Mouse (Mus musculus): ENCODE measurements around the gene Ankra2. TPM values are rescaled to one million over a fixed set of nuclear protein-coding genes. Genes with fewer than 3 reads are reported as not detected.
A peak's percentile ranks its signal among the peaks of the same experiment; 100 is the strongest.

Gene Ankra2
- total and polyA plus RNA-seq, 2 experiments from 2014 or later, result 18.5 to 40.9 TPM

DNA sequence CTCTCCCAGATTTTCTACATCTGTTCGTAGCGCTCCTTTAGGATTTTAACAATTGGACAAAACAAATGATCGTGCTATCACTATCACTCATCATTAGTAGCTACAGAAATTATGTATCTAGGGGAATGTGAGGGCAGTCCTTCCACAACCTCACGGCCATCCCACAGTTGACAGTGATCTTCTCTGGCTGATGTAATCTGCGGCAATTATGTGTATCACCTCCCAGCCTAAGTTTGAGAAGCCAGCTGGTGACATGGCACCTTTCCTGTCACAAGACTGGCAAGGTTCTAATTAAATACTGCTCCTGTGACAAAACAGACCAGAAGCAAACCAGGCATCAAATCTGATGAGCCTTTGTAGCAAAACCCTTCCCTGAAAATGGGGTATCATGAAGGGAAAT is 45.1 kb downstream of the Ankra2 start:
- Histone ChIP-seq H3K9me3 (replicated peaks; ENCODE audit: control insufficient read depth, low read length) (no peaks in the 10 kb centered on the region), H3K4me1 (ENCODE audit: control insufficient read depth, insufficient read depth) (no peaks in the 10 kb centered on the region), H3K4me2 (ENCODE audit: low read depth, low read length) (no peak overlapping the region), H3K36me3 (replicated peaks; ENCODE audit: control insufficient read depth, insufficient read depth, low read length) (peaks cover 44% of the 10 kb centered on the region), H3K4me3 (ENCODE audit: low read depth, low read length) (no peak overlapping the region), H3K9ac (replicated peaks; ENCODE audit: low read depth, low read length) (no peak overlapping the region), H3K27ac (ENCODE audit: low read depth) (no peak overlapping the region), H3K27me3 (ENCODE audit: control insufficient read depth, insufficient read depth, low read length) (no peaks in the 10 kb centered on the region)
- DNase-seq (ENCODE audit: low spot score) (no peak), ATAC-seq (ENCODE audit: insufficient read depth, low read depth) (no peak)
- WGBS, result 79% methylated on average over 5 of the region's 5 CpGs
- TF ChIP-seq EP300 (IDR thresholded peaks at IDR 0.05; ENCODE audit: low read depth), result no peak
- TF ChIP-seq CTCF (IDR thresholded peaks at IDR 0.05; ENCODE audit: low read depth), result no peak

DNA sequence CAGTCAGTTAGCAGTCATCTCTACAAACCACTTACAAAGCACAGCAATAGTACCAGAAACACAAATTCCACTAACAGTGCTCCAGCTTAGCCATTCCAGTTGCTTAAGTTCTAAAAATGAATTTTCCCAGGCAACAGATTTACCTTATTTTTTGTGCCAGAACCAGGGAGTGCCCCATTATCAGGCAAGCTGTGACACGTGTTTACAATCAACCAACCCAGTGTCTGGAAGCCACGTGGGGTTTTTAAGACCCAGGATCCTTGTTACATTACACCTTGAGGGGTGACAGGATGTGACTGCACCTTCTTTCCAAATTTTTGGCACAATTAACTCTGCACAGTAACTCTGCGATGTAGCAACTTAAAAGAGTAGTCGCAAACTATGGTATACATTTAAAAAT is 45.9 kb downstream of the Ankra2 start:
- 84% methylated on average over 4 of the region's 4 CpGs for WGBS
- TF ChIP-seq CTCF (IDR thresholded peaks at IDR 0.05; ENCODE audit: low read depth) (no peak), EP300 (IDR thresholded peaks at IDR 0.05; ENCODE audit: low read depth) (no peak)
- DNase-seq (ENCODE audit: low spot score), result no peak
- H3K36me3 ChIP-seq (replicated peaks; ENCODE audit: control insufficient read depth, insufficient read depth, low read length), result peaks cover 51% of the 10 kb centered on the region
- no peak overlapping the region for H3K4me3 ChIP-seq (ENCODE audit: low read depth, low read length)
- H3K9ac ChIP-seq (replicated peaks; ENCODE audit: low read depth, low read length), result no peak overlapping the region
- H3K4me2 ChIP-seq (ENCODE audit: low read depth, low read length), result no peak overlapping the region
- no peak overlapping the region for H3K27ac ChIP-seq (ENCODE audit: low read depth)
- ATAC-seq (ENCODE audit: insufficient read depth, low read depth), result no peak
- no peaks in the 10 kb centered on the region for H3K9me3 ChIP-seq (replicated peaks; ENCODE audit: control insufficient read depth, low read length)
- H3K27me3 ChIP-seq (ENCODE audit: control insufficient read depth, insufficient read depth, low read length), result no peaks in the 10 kb centered on the region
- H3K4me1 ChIP-seq (ENCODE audit: control insufficient read depth, insufficient read depth), result no peaks in the 10 kb centered on the region

DNA sequence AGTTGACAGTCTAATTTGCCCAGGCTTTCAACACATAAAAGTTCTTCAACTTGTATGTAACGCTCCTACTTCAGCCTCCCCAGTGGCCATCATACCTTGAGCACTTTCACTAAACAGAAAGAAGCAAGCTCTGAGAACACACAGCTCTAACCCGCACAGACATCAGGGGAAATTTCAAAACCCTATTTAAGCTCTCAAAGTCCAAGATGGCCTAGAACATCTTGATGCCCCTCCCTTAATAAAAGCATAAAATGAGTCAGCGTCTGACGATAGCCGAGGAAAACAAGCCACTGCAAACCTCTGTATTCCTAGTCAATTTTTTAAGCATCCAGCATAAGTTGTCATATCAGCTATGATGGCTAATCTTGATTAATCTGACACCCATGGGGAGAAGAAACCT is 48.7 kb downstream of the Ankra2 start:
- peaks cover 5% of the 10 kb centered on the region for H3K4me1 ChIP-seq (ENCODE audit: control insufficient read depth, insufficient read depth)
- no peak overlapping the region for H3K4me2 ChIP-seq (ENCODE audit: low read depth, low read length)
- no peak overlapping the region for H3K27ac ChIP-seq (ENCODE audit: low read depth)
- no peak overlapping the region for H3K4me3 ChIP-seq (ENCODE audit: low read depth, low read length)
- ATAC-seq (ENCODE audit: insufficient read depth, low read depth) (no peak), DNase-seq (ENCODE audit: low spot score) (no peak)
- no peak overlapping the region for H3K9ac ChIP-seq (replicated peaks; ENCODE audit: low read depth, low read length)
- H3K36me3 ChIP-seq (replicated peaks; ENCODE audit: control insufficient read depth, insufficient read depth, low read length), result peaks cover 52% of the 10 kb centered on the region
- no peaks in the 10 kb centered on the region for H3K9me3 ChIP-seq (replicated peaks; ENCODE audit: control insufficient read depth, low read length)
- H3K27me3 ChIP-seq (ENCODE audit: control insufficient read depth, insufficient read depth, low read length), result no peaks in the 10 kb centered on the region
- WGBS, result 88% methylated on average over 5 of the region's 5 CpGs
- TF ChIP-seq CTCF (IDR thresholded peaks at IDR 0.05; ENCODE audit: low read depth) (no peak), EP300 (IDR thresholded peaks at IDR 0.05; ENCODE audit: low read depth) (no peak)

DNA sequence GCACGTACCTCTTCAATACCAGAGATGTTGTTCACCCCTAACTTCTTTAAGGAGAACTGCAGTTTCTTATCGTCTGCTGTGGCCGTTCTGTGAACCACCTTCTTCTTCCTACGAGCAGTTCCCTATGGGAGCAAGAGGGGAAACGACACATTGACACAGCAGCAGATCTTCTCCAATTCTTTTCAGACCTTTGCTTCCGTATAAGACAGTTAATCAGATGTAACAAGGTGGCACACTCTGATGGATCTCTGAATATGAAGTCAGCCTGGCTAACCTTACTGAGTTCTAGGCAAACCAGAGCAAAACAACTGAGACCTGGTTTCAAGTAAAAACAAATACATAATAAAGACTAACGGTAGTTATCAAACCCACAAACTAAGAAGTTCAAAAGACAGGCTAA is 50.8 kb downstream of the Ankra2 start:
- Histone ChIP-seq H3K4me2 (ENCODE audit: low read depth, low read length) (no peak overlapping the region), H3K27me3 (ENCODE audit: control insufficient read depth, insufficient read depth, low read length) (no peaks in the 10 kb centered on the region), H3K36me3 (replicated peaks; ENCODE audit: control insufficient read depth, insufficient read depth, low read length) (peaks cover 43% of the 10 kb centered on the region), H3K4me1 (ENCODE audit: control insufficient read depth, insufficient read depth) (peaks cover 5% of the 10 kb centered on the region), H3K9ac (replicated peaks; ENCODE audit: low read depth, low read length) (no peak overlapping the region), H3K9me3 (replicated peaks; ENCODE audit: control insufficient read depth, low read length) (no peaks in the 10 kb centered on the region), H3K27ac (ENCODE audit: low read depth) (no peak overlapping the region), H3K4me3 (ENCODE audit: low read depth, low read length) (no peak overlapping the region)
- 65% methylated on average over 7 of the region's 7 CpGs for WGBS
- TF ChIP-seq EP300 (IDR thresholded peaks at IDR 0.05; ENCODE audit: low read depth), result no peak
- TF ChIP-seq CTCF (IDR thresholded peaks at IDR 0.05; ENCODE audit: low read depth), result no peak
- DNase-seq (ENCODE audit: low spot score) (no peak), ATAC-seq (ENCODE audit: insufficient read depth, low read depth) (no peak)

DNA sequence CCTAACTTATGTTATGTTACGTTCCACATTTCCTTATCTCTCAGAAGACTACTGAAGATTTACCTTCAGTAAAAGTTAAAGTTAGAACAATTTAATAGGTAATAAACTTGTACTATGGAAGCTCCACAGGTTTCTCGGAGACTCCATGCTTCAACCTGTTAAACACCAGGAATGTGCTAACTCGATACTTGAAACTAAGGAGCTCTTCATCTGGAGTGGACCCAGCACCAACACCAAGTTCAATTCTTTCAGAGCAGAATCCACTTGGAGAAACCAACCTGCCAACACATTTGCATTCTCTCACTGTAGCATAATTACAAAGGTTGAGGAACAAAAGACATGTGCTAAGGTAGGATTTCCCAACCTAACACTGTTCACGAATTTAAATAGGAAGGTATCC is 52.2 kb downstream of the Ankra2 start:
- Histone ChIP-seq H3K36me3 (replicated peaks; ENCODE audit: control insufficient read depth, insufficient read depth, low read length) (peaks cover 36% of the 10 kb centered on the region), H3K4me3 (ENCODE audit: low read depth, low read length) (no peak overlapping the region), H3K27me3 (ENCODE audit: control insufficient read depth, insufficient read depth, low read length) (no peaks in the 10 kb centered on the region), H3K4me2 (ENCODE audit: low read depth, low read length) (peak overlapping the region; percentile 77; the same call in 1 of the 2 replicates), H3K27ac (ENCODE audit: low read depth) (no peak overlapping the region), H3K4me1 (ENCODE audit: control insufficient read depth, insufficient read depth) (peaks cover 5% of the 10 kb centered on the region), H3K9ac (replicated peaks; ENCODE audit: low read depth, low read length) (no peak overlapping the region), H3K9me3 (replicated peaks; ENCODE audit: control insufficient read depth, low read length) (no peaks in the 10 kb centered on the region)
- TF ChIP-seq CTCF (IDR thresholded peaks at IDR 0.05; ENCODE audit: low read depth) (no peak), EP300 (IDR thresholded peaks at IDR 0.05; ENCODE audit: low read depth) (no peak)
- DNase-seq (ENCODE audit: low spot score), result no peak
- ATAC-seq (ENCODE audit: insufficient read depth, low read depth), result no peak
- WGBS, result 39% methylated on average over 4 of the region's 4 CpGs

DNA sequence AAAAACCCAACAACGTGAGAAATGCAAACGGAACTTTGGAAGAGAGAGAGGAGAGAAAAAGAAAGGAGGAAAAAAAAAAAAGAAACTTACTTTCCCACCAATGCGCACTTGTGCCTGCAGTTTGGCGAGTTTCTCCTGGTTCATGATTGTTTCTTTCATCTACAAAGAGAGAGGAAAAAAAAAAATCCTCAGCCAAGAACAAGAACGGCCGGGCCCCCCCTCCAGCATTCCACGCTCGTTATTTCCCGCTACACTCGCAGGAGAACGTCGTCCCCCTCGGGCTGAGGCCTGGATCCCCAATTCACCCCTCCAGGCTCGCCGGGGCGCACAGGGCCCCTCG is 53.2 kb downstream of the Ankra2 start:
- no peaks in the 10 kb centered on the region for H3K27me3 ChIP-seq (ENCODE audit: control insufficient read depth, insufficient read depth, low read length)
- H3K9ac ChIP-seq (replicated peaks; ENCODE audit: low read depth, low read length), result peak overlapping the region; percentile 91
- WGBS, result under 1% methylated on average over 16 of the region's 17 CpGs

More for the DNA sequence above, 53.2 kb downstream of the Ankra2 start:
- H3K4me3 ChIP-seq (ENCODE audit: low read depth, low read length), result peak overlapping the region; percentile 87
- peak overlapping the region; percentile 92 for H3K27ac ChIP-seq (ENCODE audit: low read depth)
- H3K9me3 ChIP-seq (replicated peaks; ENCODE audit: control insufficient read depth, low read length), result no peaks in the 10 kb centered on the region
- ATAC-seq (ENCODE audit: insufficient read depth, low read depth), result no peak
- TF ChIP-seq EP300 (IDR thresholded peaks at IDR 0.05; ENCODE audit: low read depth) (no peak), CTCF (IDR thresholded peaks at IDR 0.05; ENCODE audit: low read depth) (no peak)
- H3K36me3 ChIP-seq (replicated peaks; ENCODE audit: control insufficient read depth, insufficient read depth, low read length), result peaks cover 26% of the 10 kb centered on the region
- peak overlapping the region; percentile 77 for H3K4me2 ChIP-seq (ENCODE audit: low read depth, low read length)
- H3K4me1 ChIP-seq (ENCODE audit: control insufficient read depth, insufficient read depth), result peaks cover 5% of the 10 kb centered on the region
- no peak for DNase-seq (ENCODE audit: low spot score)
